Mouse (Mus musculus): ENCODE measurements around the gene Stx4a. TPM values are rescaled to one million over a fixed set of nuclear protein-coding genes. Genes with fewer than 3 reads are reported as not detected.
"Not testable (repeated sequence)": the region's sequence is repeated elsewhere in the genome, so short reads cannot be mapped to it uniquely, and the experiment has no call there.

Stx4a gene
- polyA plus RNA-seq, 1 experiment from 2014 or later: 18.9 TPM

DNA sequence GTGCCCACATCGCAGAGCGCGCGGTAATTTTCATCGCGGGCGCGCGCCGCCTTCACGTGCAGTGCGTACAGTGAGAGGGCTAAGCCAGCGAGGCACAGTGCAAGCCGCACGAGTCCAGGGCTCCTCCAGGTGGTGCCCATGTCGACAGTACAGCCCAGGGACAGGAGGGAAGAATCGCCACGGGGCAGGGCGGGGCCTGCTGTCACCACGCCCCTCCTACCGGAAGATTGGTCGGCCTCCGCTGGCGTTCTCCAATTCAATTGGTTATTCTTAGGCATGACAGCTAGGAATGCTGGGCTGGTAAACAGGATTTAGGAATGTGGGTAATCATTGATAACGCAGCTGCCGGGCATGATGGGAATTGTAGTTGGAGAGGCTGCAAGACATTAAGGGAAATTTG is 71.3 kb downstream of the Stx4a start, which contains the start of the genes Gm21974 and Vkorc1:
Gm21974 (minus strand) TSS at position 13 of the 400 bp plus-strand sequence.
Vkorc1 (minus strand) TSS at position 176 of the 400 bp plus-strand sequence.
- H3K27ac ChIP-seq (replicated peaks): peak within 1 kb of the TSS; percentile 84
- H3K4me1 ChIP-seq (replicated peaks): peaks cover 11% of the 10 kb centered on the region
- H3K4me2 ChIP-seq: peak within 1 kb of the TSS; percentile 84
- H3K9ac ChIP-seq: peak within 1 kb of the TSS; percentile 80
- peak; percentile 98 for ATAC-seq (ENCODE audit: low read depth)
- no peaks in the 10 kb centered on the region for H3K27me3 ChIP-seq
- no peaks in the 10 kb centered on the region for H3K9me3 ChIP-seq
- H3K4me3 ChIP-seq: peak within 1 kb of the TSS; percentile 65
- WGBS: 0% methylated on average over 26 of the region's 26 CpGs
- H3K36me3 ChIP-seq: peaks cover 29% of the 10 kb centered on the region

GRCm38 (mm10) chr7:127895891-127896290 is 71.8 kb downstream of the Stx4a start:
- WGBS: 63% methylated on average over 7 of the region's 7 CpGs
- H3K9ac ChIP-seq; H3K27ac ChIP-seq (replicated peaks); H3K9me3 ChIP-seq; H3K27me3 ChIP-seq: not testable (repeated sequence)
- Histone ChIP-seq H3K4me1 (replicated peaks) (peaks cover 11% of the 10 kb centered on the region), H3K4me2 (peak overlapping the region; percentile 84), H3K4me3 (peak overlapping the region; percentile 65), H3K36me3 (peaks cover 25% of the 10 kb centered on the region)
- peak; percentile 22 for ATAC-seq (ENCODE audit: low read depth)

GRCm38 (mm10) chr7:127896384-127896783 is 72.3 kb downstream of the Stx4a start:
- H3K9me3 ChIP-seq: no peaks in the 10 kb centered on the region
- peaks cover 11% of the 10 kb centered on the region for H3K4me1 ChIP-seq (replicated peaks)
- no peak overlapping the region for H3K4me2 ChIP-seq
- ATAC-seq (ENCODE audit: low read depth): no peak
- no peak overlapping the region for H3K27ac ChIP-seq (replicated peaks)
- no peak overlapping the region for H3K4me3 ChIP-seq
- H3K36me3 ChIP-seq: peaks cover 21% of the 10 kb centered on the region
- H3K9ac ChIP-seq: no peak overlapping the region
- 56% methylated on average over 13 of the region's 13 CpGs for WGBS
- H3K27me3 ChIP-seq: no peaks in the 10 kb centered on the region

GRCm38 (mm10) chr7:127897542-127897941 is 73.4 kb downstream of the Stx4a start:
- H3K9me3 ChIP-seq: no peaks in the 10 kb centered on the region
- no peak for ATAC-seq (ENCODE audit: low read depth)
- 94% methylated on average over 7 of the region's 7 CpGs for WGBS
- H3K27ac ChIP-seq (replicated peaks): no peak overlapping the region
- H3K4me2 ChIP-seq: no peak overlapping the region
- peaks cover 11% of the 10 kb centered on the region for H3K4me1 ChIP-seq (replicated peaks)
- H3K27me3 ChIP-seq: no peaks in the 10 kb centered on the region
- H3K9ac ChIP-seq: no peak overlapping the region
- no peak overlapping the region for H3K4me3 ChIP-seq
- peaks cover 12% of the 10 kb centered on the region for H3K36me3 ChIP-seq

DNA sequence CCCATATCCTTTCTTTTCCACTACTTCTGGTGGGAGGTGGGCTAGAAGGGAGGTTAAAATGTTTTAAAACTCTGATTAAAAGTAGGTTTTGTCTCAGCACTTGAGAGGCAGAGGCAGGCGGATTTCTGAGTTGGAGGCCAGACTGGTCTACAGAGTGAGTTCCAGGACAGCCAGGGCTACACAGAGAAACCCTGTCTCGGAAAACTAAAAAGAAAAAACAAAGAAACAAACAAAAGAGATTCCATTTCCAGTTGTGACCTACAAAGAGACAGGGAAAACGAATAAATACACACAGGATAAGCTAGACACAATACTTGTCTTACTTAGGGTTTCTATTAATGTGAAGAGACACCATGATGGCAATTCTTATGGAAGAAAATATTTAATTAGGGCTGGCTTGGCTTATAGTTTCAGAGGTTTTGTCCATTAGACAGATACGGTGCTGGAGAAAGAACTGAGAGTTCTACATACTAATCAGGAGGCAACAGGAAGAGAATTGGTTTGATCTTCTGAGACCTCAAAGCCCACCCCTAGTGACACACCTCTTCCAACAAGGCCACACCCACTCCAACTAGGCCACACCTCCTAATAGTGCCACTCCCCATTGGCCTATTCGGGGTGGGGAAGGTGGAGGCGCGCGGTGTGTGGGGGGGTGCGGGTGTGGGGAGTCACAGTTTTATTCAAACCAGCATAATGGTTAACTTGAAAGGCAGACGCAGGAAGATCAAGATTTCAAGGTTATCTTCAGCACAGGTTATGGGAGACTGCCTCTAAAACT is 74.3 kb downstream of the Stx4a start:
- ATAC-seq (ENCODE audit: low read depth): no peak
- Histone ChIP-seq H3K27me3 (no peaks in the 10 kb centered on the region), H3K4me1 (replicated peaks) (peaks cover 11% of the 10 kb centered on the region), H3K4me3 (no peak overlapping the region), H3K4me2 (no peak overlapping the region), H3K27ac (replicated peaks) (no peak overlapping the region), H3K36me3 (peaks cover 3% of the 10 kb centered on the region; the same call in 1 of the 2 replicates), H3K9ac (no peak overlapping the region), H3K9me3 (no peaks in the 10 kb centered on the region)
- 39% methylated on average over 10 of the region's 10 CpGs for WGBS

Other genes with a start within 250 kb of the Stx4a start
- 9.2 and 11.2 TPM in 2 replicates for gene Ccdc189, start 235.7 kb upstream of the Stx4a start, polyA plus RNA-seq (2015; fragmentation: Nextera tagmentation; extraction: Ambion mirVana)
- gene Rnf40, start 235.5 kb upstream of the Stx4a start, polyA plus RNA-seq (2015; fragmentation: Nextera tagmentation; extraction: Ambion mirVana): 43.5 and 48.3 TPM in 2 replicates
- 22.8 and 23.1 TPM in 2 replicates for gene Zfp629, start 208.5 kb upstream of the Stx4a start, polyA plus RNA-seq (2015; fragmentation: Nextera tagmentation; extraction: Ambion mirVana)
- gene Bcl7c, start 115.4 kb upstream of the Stx4a start, polyA plus RNA-seq (2015; fragmentation: Nextera tagmentation; extraction: Ambion mirVana): 41.2 and 44.9 TPM in 2 replicates
- gene Ctf1, start 111.6 kb upstream of the Stx4a start, polyA plus RNA-seq (2015; fragmentation: Nextera tagmentation; extraction: Ambion mirVana): 4.5 and 4.9 TPM in 2 replicates
- not detected in 2 replicates for gene Ctf2, start 92.1 kb upstream of the Stx4a start, polyA plus RNA-seq (2015; fragmentation: Nextera tagmentation; extraction: Ambion mirVana)
- 8.0 and 8.8 TPM in 2 replicates for gene Fbxl19, start 79.8 kb upstream of the Stx4a start, polyA plus RNA-seq (2015; fragmentation: Nextera tagmentation; extraction: Ambion mirVana)
- 9.7 and 9.9 TPM in 2 replicates for gene Orai3, start 54.5 kb upstream of the Stx4a start, polyA plus RNA-seq (2015; fragmentation: Nextera tagmentation; extraction: Ambion mirVana)
- 19.0 and 20.9 TPM in 2 replicates for gene Setd1a, start 47.6 kb upstream of the Stx4a start, polyA plus RNA-seq (2015; fragmentation: Nextera tagmentation; extraction: Ambion mirVana)
- not detected in 2 replicates for gene Gm49388, start 38.7 kb upstream of the Stx4a start, polyA plus RNA-seq (2015; fragmentation: Nextera tagmentation; extraction: Ambion mirVana)
- gene Hsd3b7, start 23.7 kb upstream of the Stx4a start, polyA plus RNA-seq (2015; fragmentation: Nextera tagmentation; extraction: Ambion mirVana): 9.5 and 9.8 TPM in 2 replicates
- 38.4 and 39.8 TPM in 2 replicates for gene Stx1b, start 255 bp downstream of the Stx4a start, polyA plus RNA-seq (2015; fragmentation: Nextera tagmentation; extraction: Ambion mirVana)
- 10.2 and 12.0 TPM in 2 replicates for gene Zfp646, start 51.9 kb downstream of the Stx4a start, polyA plus RNA-seq (2015; fragmentation: Nextera tagmentation; extraction: Ambion mirVana)
- 32.5 and 35.1 TPM in 2 replicates for gene Zfp668, start 52.5 kb downstream of the Stx4a start, polyA plus RNA-seq (2015; fragmentation: Nextera tagmentation; extraction: Ambion mirVana)
- 0.70 and 0.87 TPM in 2 replicates for gene Prss53, start 66.7 kb downstream of the Stx4a start, polyA plus RNA-seq (2015; fragmentation: Nextera tagmentation; extraction: Ambion mirVana)
- not detected in 2 replicates for gene Gm21974, start 71.2 kb downstream of the Stx4a start, polyA plus RNA-seq (2015; fragmentation: Nextera tagmentation; extraction: Ambion mirVana)
- gene Vkorc1, start 71.3 kb downstream of the Stx4a start, polyA plus RNA-seq (2015; fragmentation: Nextera tagmentation; extraction: Ambion mirVana): 73.8 and 77.6 TPM in 2 replicates
- 55.3 and 64.4 TPM in 2 replicates for gene Bckdk, start 79.8 kb downstream of the Stx4a start, polyA plus RNA-seq (2015; fragmentation: Nextera tagmentation; extraction: Ambion mirVana)
- gene Kat8, start 88.2 kb downstream of the Stx4a start, polyA plus RNA-seq (2015; fragmentation: Nextera tagmentation; extraction: Ambion mirVana): 47.1 and 55.8 TPM in 2 replicates
- gene Prss8, start 105.8 kb downstream of the Stx4a start, polyA plus RNA-seq (2015; fragmentation: Nextera tagmentation; extraction: Ambion mirVana): 0.18 and 0.58 TPM in 2 replicates
- 13.7 and 14.8 TPM in 2 replicates for gene Prss36, start 122.4 kb downstream of the Stx4a start, polyA plus RNA-seq (2015; fragmentation: Nextera tagmentation; extraction: Ambion mirVana)
- gene Fus, start 143.2 kb downstream of the Stx4a start, polyA plus RNA-seq (2015; fragmentation: Nextera tagmentation; extraction: Ambion mirVana): 376 and 434 TPM in 2 replicates
- 7.0 and 7.4 TPM in 2 replicates for gene Pycard, start 169.6 kb downstream of the Stx4a start, polyA plus RNA-seq (2015; fragmentation: Nextera tagmentation; extraction: Ambion mirVana)
- 0.33 TPM in 1 of 2 replicates, not detected in the other for gene Trim72, start 179.7 kb downstream of the Stx4a start, polyA plus RNA-seq (2015; fragmentation: Nextera tagmentation; extraction: Ambion mirVana)
- 0.98 and 1.0 TPM in 2 replicates for gene Itgam, start 238.3 kb downstream of the Stx4a start, polyA plus RNA-seq (2015; fragmentation: Nextera tagmentation; extraction: Ambion mirVana)
- gene Gm49368, start 238.4 kb downstream of the Stx4a start, polyA plus RNA-seq (2015; fragmentation: Nextera tagmentation; extraction: Ambion mirVana): not detected in 2 replicates